19 mouse cellular contexts compared by ENCODE assay signal in genomic region chr3:119497880-119498279, GRCm38 (mm10).
A peak's percentile ranks its signal among the peaks of the same experiment; 100 is the strongest.
DNase-seq lines count a peak whose midpoint lies in the region; ATAC-seq lines count a peak whose summit lies in the region.
"Had no signal": no experiment of that assay in that cellular context is flagged by ENCODE, and none has a peak within 500 bp of the region (broad histone marks: within the 10 kb centered on the region; RNA-seq: fewer than 3 reads in every experiment).

No protein-coding gene starts in this region.

- H3K27ac ChIP-seq in forebrain, embryonic 14.5 days (ENCODE audit: low read depth, low read length): no peak overlapping the region
- H3K27ac ChIP-seq in forebrain, embryonic 10.5 days: no peak overlapping the region
- H3K27ac ChIP-seq in heart, embryonic 15.5 days: peak overlapping the region; percentile 88; the same call in 1 of the 2 replicates
- no peak overlapping the region for H3K27ac ChIP-seq in midbrain, embryonic 13.5 days
- H3K27ac ChIP-seq in midbrain, embryonic 10.5 days (replicated peaks): no peak overlapping the region
- H3K27ac ChIP-seq in midbrain, embryonic 16.5 days (ENCODE audit: low read length): no peak overlapping the region
- H3K27ac ChIP-seq: embryonic facial prominence, embryonic 10.5 days; gastrocnemius, adult 2 months; hindbrain, embryonic 15.5 days had no signal

- ATAC-seq in forebrain, embryonic 14.5 days: 0 out of 2 replicates have a peak, but pooled peaks have one; percentile 40
- no peak for ATAC-seq in heart, embryonic 15.5 days (replicated peaks; ENCODE audit: insufficient number of reproducible peaks, insufficient read depth, low FRiP score, low read depth)
- peak; percentile 58; the same call in 1 of the 2 replicates for ATAC-seq in midbrain, embryonic 13.5 days
- peak; percentile 71 for ATAC-seq in midbrain, embryonic 16.5 days
- ATAC-seq: activated CD4-positive, CD25-positive, alpha-beta regulatory T cell, adult 4 months; inflammation-experienced regulatory T-cells, adult 6 months; intestine, postnatal 0 days had no signal

- H3K27me3 ChIP-seq in forebrain, embryonic 14.5 days (replicated peaks; ENCODE audit: control insufficient read depth, insufficient read depth, low read length): no peaks in the 10 kb centered on the region
- H3K27me3 ChIP-seq in forebrain, embryonic 10.5 days (ENCODE audit: poor library complexity, severe bottlenecking): no peaks in the 10 kb centered on the region
- H3K27me3 ChIP-seq in heart, embryonic 15.5 days: no peaks in the 10 kb centered on the region
- H3K27me3 ChIP-seq in midbrain, embryonic 13.5 days: no peaks in the 10 kb centered on the region
- H3K27me3 ChIP-seq in midbrain, embryonic 10.5 days (ENCODE audit: low read depth, poor library complexity, severe bottlenecking): no peaks in the 10 kb centered on the region
- H3K27me3 ChIP-seq in midbrain, embryonic 16.5 days (ENCODE audit: control insufficient read depth, insufficient read depth, low read depth, low read length): no peaks in the 10 kb centered on the region
- H3K27me3 ChIP-seq: hindbrain, embryonic 15.5 days; Patski had no signal

- 47% methylated on average over 7 of the region's 7 CpGs for WGBS in forebrain, embryonic 14.5 days
- WGBS in forebrain, embryonic 10.5 days: 80% methylated on average over 7 of the region's 7 CpGs
- 64% methylated on average over 7 of the region's 7 CpGs for WGBS in heart, embryonic 15.5 days
- WGBS in midbrain, embryonic 13.5 days: 44% methylated on average over 7 of the region's 7 CpGs
- 74% methylated on average over 7 of the region's 7 CpGs for WGBS in midbrain, embryonic 10.5 days
- 36% methylated on average over 7 of the region's 7 CpGs for WGBS in midbrain, embryonic 16.5 days

- peak; percentile 14 for DNase-seq in forebrain, embryonic 14.5 days (ENCODE audit: low spot score)
- DNase-seq in forebrain, embryonic 10.5 days (ENCODE audit: extremely low spot score, low spot score): no peak
- DNase-seq in heart, adult 8-10 months (ENCODE audit: low spot score): no peak
- DNase-seq in midbrain, embryonic 10.5 days (ENCODE audit: low spot score): no peak
- DNase-seq in adrenal gland, postnatal 36 days: no peak
- DNase-seq: adrenal gland, postnatal 14 days; cerebellum, adult 2 months; cerebellum, postnatal 10 days; gastrocnemius, adult 2 months; gastrocnemius, postnatal 25 days had no signal

- no peak overlapping the region for H3K9ac ChIP-seq in forebrain, embryonic 14.5 days (ENCODE audit: low read length)
- H3K9ac ChIP-seq in heart, embryonic 15.5 days: no peak overlapping the region
- no peak overlapping the region for H3K9ac ChIP-seq in midbrain, embryonic 13.5 days (replicated peaks)
- no peak overlapping the region for H3K9ac ChIP-seq in midbrain, embryonic 16.5 days (ENCODE audit: low read depth, low read length)
- H3K9ac ChIP-seq: hindbrain, embryonic 15.5 days had no signal

- H3K36me3 ChIP-seq in forebrain, embryonic 14.5 days (ENCODE audit: control insufficient read depth, insufficient read depth, low read length): no peaks in the 10 kb centered on the region
- no peaks in the 10 kb centered on the region for H3K36me3 ChIP-seq in forebrain, embryonic 10.5 days (replicated peaks)
- H3K36me3 ChIP-seq in heart, embryonic 15.5 days: no peaks in the 10 kb centered on the region
- H3K36me3 ChIP-seq in midbrain, embryonic 13.5 days: no peaks in the 10 kb centered on the region
- no peaks in the 10 kb centered on the region for H3K36me3 ChIP-seq in midbrain, embryonic 10.5 days
- H3K36me3 ChIP-seq in midbrain, embryonic 16.5 days (ENCODE audit: control insufficient read depth, insufficient read depth, low read length): no peaks in the 10 kb centered on the region
- H3K36me3 ChIP-seq: embryonic facial prominence, embryonic 10.5 days; hindbrain, embryonic 15.5 days had no signal

- no peak overlapping the region for H3K4me2 ChIP-seq in forebrain, embryonic 14.5 days (ENCODE audit: low read length)
- no peak overlapping the region for H3K4me2 ChIP-seq in heart, embryonic 15.5 days
- no peak overlapping the region for H3K4me2 ChIP-seq in midbrain, embryonic 13.5 days (replicated peaks)
- no peak overlapping the region for H3K4me2 ChIP-seq in midbrain, embryonic 16.5 days (ENCODE audit: low read length)

- no peaks in the 10 kb centered on the region for H3K9me3 ChIP-seq in forebrain, embryonic 14.5 days (replicated peaks; ENCODE audit: control insufficient read depth, low read length)
- H3K9me3 ChIP-seq in forebrain, embryonic 10.5 days: no peaks in the 10 kb centered on the region
- H3K9me3 ChIP-seq in heart, embryonic 15.5 days (replicated peaks): no peaks in the 10 kb centered on the region
- no peaks in the 10 kb centered on the region for H3K9me3 ChIP-seq in midbrain, embryonic 13.5 days
- no peaks in the 10 kb centered on the region for H3K9me3 ChIP-seq in midbrain, embryonic 10.5 days (replicated peaks)
- no peaks in the 10 kb centered on the region for H3K9me3 ChIP-seq in midbrain, embryonic 16.5 days (replicated peaks; ENCODE audit: control insufficient read depth, low read length, poor library complexity, severe bottlenecking)
- H3K9me3 ChIP-seq: embryonic facial prominence, embryonic 10.5 days; hindbrain, embryonic 15.5 days had no signal

- H3K4me3 ChIP-seq in forebrain, embryonic 14.5 days (ENCODE audit: low read depth, low read length): no peak overlapping the region
- no peak overlapping the region for H3K4me3 ChIP-seq in forebrain, embryonic 10.5 days
- no peak overlapping the region for H3K4me3 ChIP-seq in heart, embryonic 15.5 days
- no peak overlapping the region for H3K4me3 ChIP-seq in midbrain, embryonic 13.5 days (replicated peaks)
- no peak overlapping the region for H3K4me3 ChIP-seq in midbrain, embryonic 10.5 days
- H3K4me3 ChIP-seq in midbrain, embryonic 16.5 days (ENCODE audit: low read depth, low read length): no peak overlapping the region
- H3K4me3 ChIP-seq: embryonic facial prominence, embryonic 10.5 days; gastrocnemius, adult 2 months had no signal

- peaks cover 7% of the 10 kb centered on the region for H3K4me1 ChIP-seq in forebrain, embryonic 14.5 days (ENCODE audit: control insufficient read depth, insufficient read depth, low read length)
- H3K4me1 ChIP-seq in forebrain, embryonic 10.5 days: no peaks in the 10 kb centered on the region
- H3K4me1 ChIP-seq in heart, embryonic 15.5 days (replicated peaks): peaks cover 14% of the 10 kb centered on the region
- peaks cover 10% of the 10 kb centered on the region; the same call in 1 of the 2 replicates for H3K4me1 ChIP-seq in midbrain, embryonic 13.5 days (replicated peaks)
- peaks cover 4% of the 10 kb centered on the region; the same call in 1 of the 2 replicates for H3K4me1 ChIP-seq in midbrain, embryonic 10.5 days
- 0 out of 2 replicates have a peak, but pooled peaks cover 4% of the 10 kb centered on the region for H3K4me1 ChIP-seq in midbrain, embryonic 16.5 days (ENCODE audit: control insufficient read depth, insufficient read depth, low read length)
- H3K4me1 ChIP-seq: embryonic facial prominence, embryonic 10.5 days had no signal
